Mouse (Mus musculus) thymus, adult 2 months (tissue): ENCODE data around the gene Plk5. TPM values are rescaled to one million over a fixed set of nuclear protein-coding genes. Genes with fewer than 3 reads are reported as not detected.
"Not testable (repeated sequence)": the region's sequence is repeated elsewhere in the genome, so short reads cannot be mapped to it uniquely, and the experiment has no call there.

Source experiments
- DNase-seq: peaks from one replicate; pipeline ENCODE4 v3.0.0; 2021
- H3K27ac ChIP-seq: fragments of 200-500 bp; 2 replicates; pipeline ENCODE4 v1.5.1; 2012; ENCODE audit warnings: low read length, control low read depth; ENCODE audit not compliant: control insufficient read depth, insufficient read depth
- H3K27me3 ChIP-seq: fragments of 200-500 bp; 2 replicates; pipeline ENCODE4 v1.6.1; 2012; ENCODE audit warnings: mild to moderate bottlenecking, low read length, moderate library complexity, mixed read lengths; ENCODE audit not compliant: control insufficient read depth, insufficient read depth
- H3K36me3 ChIP-seq: fragments of 200-500 bp; 2 replicates; pipeline ENCODE4 v1.6.1; 2012; ENCODE audit warnings: mild to moderate bottlenecking, low read length, moderate library complexity; ENCODE audit not compliant: control insufficient read depth, insufficient read depth
- H3K4me1 ChIP-seq: fragments of 200-500 bp; replicated peaks from 2 replicates; pipeline ENCODE4 v1.6.1; 2012; ENCODE audit warnings: low read length; ENCODE audit not compliant: control insufficient read depth, insufficient read depth
- H3K4me3 ChIP-seq: fragments of 200-500 bp; 2 replicates; pipeline ENCODE4 v1.5.1; 2012; ENCODE audit warnings: mild to moderate bottlenecking, low read length, control low read depth, moderate library complexity; ENCODE audit not compliant: control insufficient read depth, insufficient read depth
- CTCF ChIP-seq: fragments of 200-500 bp; IDR thresholded peaks from 2 replicates; pipeline ENCODE4 v1.5.1; 2012; ENCODE audit warnings: mild to moderate bottlenecking, control low read depth, low read length, moderate library complexity, borderline replicate concordance; ENCODE audit not compliant: control insufficient read depth, poor library complexity, insufficient read depth; ENCODE audit errors: extremely low read depth
- POLR2A ChIP-seq: fragments of 200-500 bp; IDR thresholded peaks from 2 replicates; pipeline ENCODE4 v1.6.1; 2012; ENCODE audit warnings: mild to moderate bottlenecking, low read length, control low read depth, moderate library complexity; ENCODE audit not compliant: control insufficient read depth, poor library complexity, insufficient read depth; ENCODE audit errors: extremely low read depth
- WGBS: fragments of 180-500 bp; shearing (Covaris S2); methylation state at CpG from one replicate; pipeline ENCODE4 v1.1.7; 2018; 5-methylcytosine and 5-hydroxymethylcytosine counted together
- polyA plus RNA-seq: library from polyadenylated mRNA; depleted of rRNA; stranded (reverse); fragments of >200 nt; gene quantifications from 2 replicates; pipeline ENCODE4 v1.2.3, GENCODE M21; 2012

The Plk5 gene
- polyA plus RNA-seq, 1 experiment: 0.22 TPM

- Histone ChIP-seq H3K27me3 (peaks cover 30% of the 10 kb centered on the region), H3K36me3 (no peaks in the 10 kb centered on the region), H3K27ac (no peak overlapping the region), H3K4me3 (no peak overlapping the region), H3K4me1 (peaks cover 23% of the 10 kb centered on the region)
- no peak for TF ChIP-seq CTCF
- TF ChIP-seq POLR2A: no peak
- DNase-seq: no peak
- 11% methylated on average over 47 of the region's 47 CpGs for WGBS
Measured at GRCm38 (mm10) chr10:80341491-80342304, 14.6 kb upstream of the Plk5 start.

- TF ChIP-seq CTCF (no peak), POLR2A (no peak)
- DNase-seq: no peak
- no peak overlapping the region for H3K4me3 ChIP-seq
Measured at GRCm38 (mm10) chr10:80342305-80342748, 13.9 kb upstream of the Plk5 start.

DNA sequence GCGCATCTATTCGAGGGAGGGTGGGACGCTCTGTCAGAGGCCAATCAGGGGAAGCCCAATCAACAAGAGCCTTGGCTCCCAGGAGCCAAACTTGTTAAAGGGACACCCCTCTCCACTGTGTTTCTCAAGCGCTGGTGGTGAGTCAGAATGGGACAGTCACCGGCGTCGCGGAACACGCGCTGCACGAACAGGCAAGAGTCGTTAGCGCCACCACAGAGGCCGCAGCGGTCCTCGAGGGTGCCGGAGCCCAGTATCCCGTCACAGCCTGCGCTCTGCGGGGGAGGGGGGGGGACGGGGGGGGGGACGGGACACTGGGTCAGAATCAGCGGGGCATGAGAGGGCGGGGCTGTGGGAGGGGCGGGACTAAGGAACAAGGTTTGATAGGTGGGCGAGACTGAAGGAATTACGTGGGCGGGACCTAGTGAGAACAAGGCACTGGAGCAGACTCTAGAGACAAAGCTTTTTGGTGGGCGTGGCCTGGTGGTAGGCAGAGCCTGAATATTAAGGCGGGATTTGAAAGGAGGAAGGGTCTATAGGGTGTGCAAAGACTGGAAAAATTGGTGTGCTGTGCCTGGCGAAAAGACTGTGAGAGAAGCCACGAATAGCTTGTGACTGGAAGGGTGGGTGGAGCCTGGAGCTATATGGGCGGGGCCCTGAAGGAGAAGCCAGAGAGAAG lies 13.4 kb upstream of the Plk5 start:
- Histone ChIP-seq H3K4me1 (peaks cover 23% of the 10 kb centered on the region), H3K36me3 (no peaks in the 10 kb centered on the region), H3K27me3 (peaks cover 37% of the 10 kb centered on the region), H3K4me3 (no peak overlapping the region), H3K27ac (no peak overlapping the region)
- TF ChIP-seq POLR2A: no peak
- no peak for DNase-seq
- 2% methylated on average over 33 of the region's 33 CpGs for WGBS

More at GRCm38 (mm10) chr10:80342305-80342748, 13.9 kb upstream of the Plk5 start:
- Histone ChIP-seq H3K27me3 (peaks cover 31% of the 10 kb centered on the region), H3K4me1 (peaks cover 23% of the 10 kb centered on the region), H3K36me3 (no peaks in the 10 kb centered on the region), H3K27ac (no peak overlapping the region)
- 11% methylated on average over 26 of the region's 26 CpGs for WGBS

DNA sequence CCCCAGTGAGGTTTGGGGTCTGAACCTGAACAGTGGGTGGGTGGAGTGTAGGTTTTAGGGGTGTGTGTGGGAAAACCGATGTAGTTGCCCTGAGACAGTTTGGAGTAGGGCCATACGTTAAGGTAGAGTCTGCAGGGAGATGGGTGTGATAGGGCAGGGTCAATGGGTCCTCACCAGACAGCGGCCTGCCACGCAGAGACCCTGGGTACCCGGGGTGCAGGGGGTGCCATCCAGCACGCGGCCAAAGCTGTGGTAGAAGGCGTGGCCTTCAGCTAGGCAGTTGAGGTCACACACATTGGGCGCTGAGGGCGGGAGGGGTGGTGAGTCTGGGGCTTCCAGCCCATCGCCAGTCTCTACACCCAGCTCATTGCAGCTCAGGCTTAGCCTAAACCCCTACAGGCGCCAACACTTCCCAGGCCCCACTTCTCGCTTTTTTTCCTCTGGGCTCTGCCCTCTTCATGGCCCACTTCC lies 12.8 kb upstream of the Plk5 start:
- TF ChIP-seq POLR2A: no peak
- TF ChIP-seq CTCF: no peak
- H3K27ac ChIP-seq: no peak overlapping the region
- peaks cover 27% of the 10 kb centered on the region for H3K4me1 ChIP-seq
- no peak for DNase-seq
- no peaks in the 10 kb centered on the region for H3K36me3 ChIP-seq
- no peak overlapping the region for H3K4me3 ChIP-seq
- H3K27me3 ChIP-seq: peaks cover 40% of the 10 kb centered on the region
- 27% methylated on average over 13 of the region's 13 CpGs for WGBS

GRCm38 (mm10) chr10:80344131-80344661 lies 12.1 kb upstream of the Plk5 start:
- Histone ChIP-seq H3K36me3 (no peaks in the 10 kb centered on the region), H3K27me3 (peaks cover 40% of the 10 kb centered on the region), H3K4me3 (no peak overlapping the region), H3K4me1 (peaks cover 27% of the 10 kb centered on the region), H3K27ac (no peak overlapping the region)
- no peak for TF ChIP-seq POLR2A
- TF ChIP-seq CTCF: no peak
- no peak for DNase-seq
- WGBS: 27% methylated on average over 9 of the region's 9 CpGs

DNA sequence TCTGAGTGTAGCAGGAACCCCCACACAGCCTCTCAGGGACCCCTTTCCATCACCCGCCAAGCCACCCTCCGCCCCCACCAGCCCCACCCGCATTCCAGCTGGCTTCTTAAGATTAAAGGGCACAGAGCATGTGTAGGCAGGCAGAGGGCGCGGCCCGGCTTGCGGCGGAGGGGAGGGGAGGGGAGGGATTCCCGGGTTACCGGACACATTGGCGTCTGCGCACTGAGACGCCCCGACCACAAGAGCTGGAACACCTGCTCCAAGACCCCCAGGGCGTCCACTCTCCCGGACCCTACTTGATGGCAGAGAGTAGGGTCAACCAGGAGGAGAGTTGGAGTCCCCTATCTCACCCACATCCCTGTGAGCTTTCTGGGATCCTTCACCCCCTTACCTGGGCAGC lies 11.1 kb upstream of the Plk5 start:
- Histone ChIP-seq H3K27ac (no peak overlapping the region), H3K4me3 (no peak overlapping the region), H3K36me3 (no peaks in the 10 kb centered on the region), H3K27me3 (peaks cover 40% of the 10 kb centered on the region), H3K4me1 (peaks cover 27% of the 10 kb centered on the region)
- no peak for TF ChIP-seq CTCF
- no peak for TF ChIP-seq POLR2A
- DNase-seq: no peak
- 2% methylated on average over 16 of the region's 16 CpGs for WGBS

DNA sequence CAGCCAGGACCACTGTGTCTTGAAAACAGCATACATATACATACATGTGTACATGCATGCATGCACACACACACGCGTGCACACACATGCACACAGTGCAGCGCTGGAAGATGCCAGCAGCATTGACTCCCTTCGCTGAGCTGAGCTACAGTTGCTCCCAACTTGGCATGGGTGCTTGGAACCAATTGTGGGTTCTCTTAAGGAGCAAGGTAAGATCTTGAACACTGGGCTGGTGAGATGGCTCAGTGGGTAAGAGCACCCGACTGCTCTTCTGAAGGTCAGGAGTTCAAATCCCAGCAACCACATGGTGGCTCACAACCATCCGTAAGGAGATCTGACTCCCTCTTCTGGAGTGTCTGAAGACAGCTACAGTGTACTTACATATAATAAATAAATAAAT lies 10.3 kb upstream of the Plk5 start:
- WGBS: 92% methylated on average over 6 of the region's 6 CpGs
- not testable (repeated sequence) for DNase-seq, H3K36me3 ChIP-seq, H3K27ac ChIP-seq, H3K4me3 ChIP-seq
- H3K27me3 ChIP-seq: peaks cover 40% of the 10 kb centered on the region
- H3K4me1 ChIP-seq: peaks cover 22% of the 10 kb centered on the region
